Mouse (Mus musculus) cerebellum, adult 2 months (tissue): ENCODE measurements around the gene Krtap1-4.

Experiments used
- CTCF ChIP-seq: fragments of 200-500 bp; IDR thresholded peaks from 2 replicates; pipeline ENCODE4 v1.5.1; 2011; ENCODE audit warnings: low read depth, mild to moderate bottlenecking, control low read depth, low read length, moderate library complexity, borderline replicate concordance; ENCODE audit not compliant: insufficient read depth
- POLR2A ChIP-seq: fragments of 200-500 bp; IDR thresholded peaks from 2 replicates; pipeline ENCODE4 v1.6.1; 2011; ENCODE audit warnings: low read length, control low read depth, borderline replicate concordance; ENCODE audit not compliant: insufficient read depth

- TF ChIP-seq CTCF (no peak), POLR2A (no peak)
Measured at GRCm38 (mm10) chr11:99566530-99566929, 16.9 kb downstream of the Krtap1-4 start, which contains the start of gene Krtap3-1.
